Mouse (Mus musculus) CH12F3 (cell line): ENCODE measurements around the gene Unc50.

Source experiments
- in situ Hi-C: fragments of 300-500 bp; cut with MboI; formaldehyde crosslinking; loops from 2 replicates; pipeline ENCODE4 v1.14.3; 2020; ENCODE audit warnings: low sequenced_read_pairs

The Unc50 gene

GRCm38 (mm10) chr1:37442848-37443835, 13.2 kb downstream of the Unc50 start:
- in situ Hi-C loops, result no loop called here

GRCm38 (mm10) chr1:37448361-37449095, 18.6 kb downstream of the Unc50 start:
- in situ Hi-C loops, result no loop called here

GRCm38 (mm10) chr1:37451270-37451669, 21.3 kb downstream of the Unc50 start:
- in situ Hi-C loops, result no loop called here

- in situ Hi-C loops, result no loop called here
Measured at GRCm38 (mm10) chr1:37457546-37457945, 27.6 kb downstream of the Unc50 start.

- in situ Hi-C loops, result no loop called here
Measured at GRCm38 (mm10) chr1:37464878-37465452, 35.0 kb downstream of the Unc50 start.

GRCm38 (mm10) chr1:37466322-37466995, 36.5 kb downstream of the Unc50 start:
- in situ Hi-C loops, result no loop called here

GRCm38 (mm10) chr1:37467806-37468205, 37.9 kb downstream of the Unc50 start:
- in situ Hi-C loops, result no loop called here

GRCm38 (mm10) chr1:37469007-37469406, 39.1 kb downstream of the Unc50 start:
- in situ Hi-C loops, result no loop called here

- in situ Hi-C loops, result loop anchor here (10.0 kb wide), 1 partner anchor 163 kb away; no protein-coding TSS in a partner anchor
Measured at GRCm38 (mm10) chr1:37471179-37472148, 41.5 kb downstream of the Unc50 start.

GRCm38 (mm10) chr1:37473251-37473650, 43.3 kb downstream of the Unc50 start:
- in situ Hi-C loops, result loop anchor here (10.0 kb wide), 1 partner anchor 162 kb away; no protein-coding TSS in a partner anchor

GRCm38 (mm10) chr1:37474046-37474445, 44.1 kb downstream of the Unc50 start:
- in situ Hi-C loops, result loop anchor here (10.0 kb wide), 1 partner anchor 161 kb away; no protein-coding TSS in a partner anchor

GRCm38 (mm10) chr1:37474634-37475190, 44.8 kb downstream of the Unc50 start:
- in situ Hi-C loops, result loop anchor here (10.0 kb wide), 1 partner anchor 160 kb away; no protein-coding TSS in a partner anchor

- in situ Hi-C loops, result loop anchor here (10.0 kb wide), 1 partner anchor 159 kb away; no protein-coding TSS in a partner anchor
Measured at GRCm38 (mm10) chr1:37475312-37475711, 45.4 kb downstream of the Unc50 start.

GRCm38 (mm10) chr1:37477250-37477649, 47.3 kb downstream of the Unc50 start:
- in situ Hi-C loops, result loop anchor here (10.0 kb wide), 1 partner anchor 158 kb away; no protein-coding TSS in a partner anchor

GRCm38 (mm10) chr1:37477928-37478327, 48.0 kb downstream of the Unc50 start:
- in situ Hi-C loops, result loop anchor here (10.0 kb wide), 1 partner anchor 157 kb away; no protein-coding TSS in a partner anchor

- in situ Hi-C loops, result loop anchor here (10.0 kb wide), 1 partner anchor 156 kb away; no protein-coding TSS in a partner anchor
Measured at GRCm38 (mm10) chr1:37478416-37478815, 48.5 kb downstream of the Unc50 start.

GRCm38 (mm10) chr1:37479074-37479473, 49.1 kb downstream of the Unc50 start:
- in situ Hi-C loops, result loop anchor here (10.0 kb wide), 1 partner anchor 156 kb away; no protein-coding TSS in a partner anchor

- in situ Hi-C loops, result loop anchor here (10.0 kb wide), 1 partner anchor 155 kb away; no protein-coding TSS in a partner anchor
Measured at GRCm38 (mm10) chr1:37479759-37480158, 49.8 kb downstream of the Unc50 start.
